Mouse (Mus musculus) embryonic facial prominence, embryonic 15.5 days (tissue): ENCODE data around the gene Taf11. TPM values are rescaled to one million over a fixed set of nuclear protein-coding genes. Genes with fewer than 3 reads are reported as not detected.
A peak's percentile ranks its signal among the peaks of the same experiment; 100 is the strongest.

Experiments
- ATAC-seq: fragments of 200-750 bp; cut with Nextera tagmentation; 2 replicates; pipeline ENCODE4 v1.8.0; 2017; ENCODE audit warnings: low read depth, moderate TSS enrichment; ENCODE audit not compliant: insufficient number of reproducible peaks, low FRiP score, low TSS enrichment
- H3K27ac ChIP-seq: fragments of 300-500 bp; sonication (generic); replicated peaks from 2 replicates; pipeline ENCODE4 v1.5.1; 2015; ENCODE audit warnings: mild to moderate bottlenecking, inconsistent platforms
- H3K27me3 ChIP-seq: fragments of 300-500 bp; sonication (generic); 2 replicates; pipeline ENCODE4 v1.6.1; 2015; ENCODE audit warnings: inconsistent platforms
- H3K36me3 ChIP-seq: fragments of 300-500 bp; sonication (generic); 2 replicates; pipeline ENCODE4 v1.6.1; 2015; ENCODE audit warnings: mild to moderate bottlenecking, inconsistent platforms
- H3K4me1 ChIP-seq: fragments of 300-500 bp; sonication (generic); 2 replicates; pipeline ENCODE4 v1.6.1; 2015; ENCODE audit warnings: inconsistent platforms
- H3K4me2 ChIP-seq: fragments of 300-500 bp; sonication (generic); replicated peaks from 2 replicates; pipeline ENCODE4 v1.6.1; 2015; ENCODE audit warnings: mild to moderate bottlenecking, inconsistent platforms
- H3K4me3 ChIP-seq: fragments of 300-500 bp; sonication (generic); replicated peaks from 2 replicates; pipeline ENCODE4 v1.5.1; 2015; ENCODE audit warnings: mild to moderate bottlenecking, inconsistent platforms
- H3K9ac ChIP-seq: fragments of 300-500 bp; sonication (generic); 2 replicates; pipeline ENCODE4 v1.6.1; 2015; ENCODE audit warnings: inconsistent platforms
- H3K9me3 ChIP-seq: fragments of 300-500 bp; sonication (generic); replicated peaks from 2 replicates; pipeline ENCODE4 v1.6.1; 2016; ENCODE audit warnings: inconsistent platforms
- WGBS: fragments of 180-500 bp; shearing (Covaris S2); methylation state at CpG from one replicate; pipeline ENCODE4 v1.1.7; 2015; 5-methylcytosine and 5-hydroxymethylcytosine counted together
- polyA plus RNA-seq: library from polyadenylated mRNA; unstranded; fragments of >200 nt; fragmentation: Nextera tagmentation; extraction: Ambion mirVana; gene quantifications from 2 replicates; pipeline ENCODE4 v1.2.1, GENCODE M21; 2015

Taf11 gene
- polyA plus RNA-seq, 1 experiment from 2014 or later: 65.9 TPM

DNA sequence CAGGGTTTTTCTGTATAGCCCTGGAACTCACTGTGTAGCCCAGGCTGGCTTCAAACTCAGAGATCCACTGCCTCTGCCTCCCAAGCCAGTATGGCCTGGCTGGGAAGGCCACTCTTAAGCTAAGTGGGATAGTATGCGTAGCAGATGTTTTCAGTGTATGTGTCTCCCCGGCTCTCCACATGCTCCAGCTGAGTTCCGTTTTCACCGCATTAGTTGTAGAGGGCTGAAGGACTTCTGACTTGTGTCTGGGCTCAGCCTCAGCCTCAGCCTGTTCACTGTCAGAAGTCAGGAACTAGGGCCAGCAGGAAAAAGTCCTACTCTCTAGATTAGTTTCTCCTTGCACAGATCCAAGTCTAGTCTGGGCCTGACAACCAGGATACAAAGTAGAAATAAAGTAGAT is 6.7 kb upstream of the Taf11 start:
- H3K9ac ChIP-seq: no peak overlapping the region
- H3K9me3 ChIP-seq: no peaks in the 10 kb centered on the region
- H3K27me3 ChIP-seq: no peaks in the 10 kb centered on the region
- no peak overlapping the region for H3K4me2 ChIP-seq
- H3K27ac ChIP-seq: no peak overlapping the region; the same call in 1 of the 2 replicates
- H3K4me1 ChIP-seq: peaks cover 17% of the 10 kb centered on the region
- no peak overlapping the region for H3K4me3 ChIP-seq
- WGBS: 26% methylated on average over 4 of the region's 4 CpGs
- 0 out of 2 replicates have a peak, but pooled peaks cover 3% of the 10 kb centered on the region for H3K36me3 ChIP-seq
- ATAC-seq: peak; percentile 67; the same call in 1 of the 2 replicates

GRCm38 (mm10) chr17:27914742-27915141 is 5.1 kb upstream of the Taf11 start:
- H3K9me3 ChIP-seq: no peaks in the 10 kb centered on the region
- no peaks in the 10 kb centered on the region for H3K27me3 ChIP-seq
- H3K4me1 ChIP-seq: peaks cover 27% of the 10 kb centered on the region
- no peak for ATAC-seq
- no peak overlapping the region for H3K4me3 ChIP-seq
- no peak overlapping the region for H3K9ac ChIP-seq
- H3K4me2 ChIP-seq: no peak overlapping the region
- H3K27ac ChIP-seq: no peak overlapping the region
- 0 out of 2 replicates have a peak, but pooled peaks cover 3% of the 10 kb centered on the region for H3K36me3 ChIP-seq
- WGBS: 86% methylated on average over 4 of the region's 4 CpGs

DNA sequence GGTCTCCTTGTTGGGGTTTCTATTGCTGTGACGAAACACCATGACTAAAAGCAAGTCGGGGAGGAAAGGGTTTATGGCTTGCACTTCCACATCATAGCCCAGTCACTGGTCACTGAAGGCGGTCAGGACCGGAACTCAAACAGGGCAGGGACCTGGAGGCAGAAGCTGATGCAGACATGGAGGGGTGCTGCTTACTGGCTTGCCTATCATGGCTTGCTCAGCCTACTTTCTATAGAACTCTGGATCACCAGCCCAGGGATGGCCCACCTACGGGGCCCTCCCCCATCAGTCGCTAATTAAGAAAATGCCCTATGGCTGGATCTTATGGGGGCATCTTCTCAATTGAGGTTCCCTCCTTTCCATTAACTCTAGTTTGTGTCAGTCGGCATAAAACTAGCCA is 1.7 kb upstream of the Taf11 start:
- H3K4me3 ChIP-seq: no peak overlapping the region
- H3K27ac ChIP-seq: no peak overlapping the region
- no peaks in the 10 kb centered on the region for H3K27me3 ChIP-seq
- peaks cover 30% of the 10 kb centered on the region for H3K4me1 ChIP-seq
- H3K36me3 ChIP-seq: 0 out of 2 replicates have a peak, but pooled peaks cover 3% of the 10 kb centered on the region
- no peaks in the 10 kb centered on the region for H3K9me3 ChIP-seq
- ATAC-seq: no peak
- 90% methylated on average over 7 of the region's 7 CpGs for WGBS
- no peak overlapping the region for H3K4me2 ChIP-seq
- no peak overlapping the region for H3K9ac ChIP-seq

DNA sequence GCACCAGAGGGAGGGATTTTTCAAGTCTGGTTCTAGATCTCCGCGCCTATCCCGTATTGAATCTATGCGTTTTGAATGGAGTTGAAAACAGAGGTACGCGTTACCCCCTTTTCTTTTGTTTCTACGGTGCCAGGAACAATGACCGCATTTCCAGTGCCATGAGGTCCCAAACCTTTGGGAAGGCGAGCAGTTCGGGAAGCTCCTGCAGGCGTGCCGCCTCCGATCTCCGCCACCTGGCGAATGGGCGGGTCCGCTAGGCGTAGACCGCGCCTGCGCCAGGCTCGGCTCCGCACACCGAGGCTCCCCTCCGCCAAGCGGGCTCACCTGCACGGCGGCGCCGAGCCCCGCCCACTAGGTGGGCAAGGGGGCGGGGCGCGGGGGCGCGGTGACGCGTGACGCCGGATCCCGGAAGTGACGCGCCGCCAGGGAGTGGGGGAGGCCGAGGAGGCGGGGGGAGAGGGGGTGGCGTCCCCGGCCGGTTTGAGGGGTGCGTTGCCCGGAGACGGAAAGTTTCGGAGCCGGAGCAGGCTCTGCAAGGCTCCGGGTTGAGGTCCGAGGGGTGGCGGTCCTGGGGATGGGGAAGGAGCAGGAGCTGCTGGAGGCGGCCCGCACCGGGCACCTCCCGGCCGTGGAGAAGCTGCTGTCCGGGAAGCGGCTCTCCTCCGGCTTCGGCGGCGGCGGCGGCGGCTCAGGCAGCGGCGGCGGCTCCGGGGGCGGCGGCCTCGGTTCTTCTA is 589 bp downstream of the Taf11 start, which contains the start of gene Anks1:
Gene Anks1 (plus strand): TSS at position 419 of the 734 bp plus-strand sequence.
- Histone ChIP-seq H3K27ac (peak within 1 kb of the TSS; percentile 92), H3K4me2 (peak within 1 kb of the TSS; percentile 89), H3K4me1 (peaks cover 37% of the 10 kb centered on the region), H3K4me3 (peak within 1 kb of the TSS; percentile 87), H3K9ac (peak within 1 kb of the TSS; percentile 89), H3K36me3 (peaks cover 12% of the 10 kb centered on the region), H3K27me3 (no peaks in the 10 kb centered on the region), H3K9me3 (no peaks in the 10 kb centered on the region)
- ATAC-seq: peak; percentile 85
- WGBS: under 1% methylated on average over 73 of the region's 78 CpGs

DNA sequence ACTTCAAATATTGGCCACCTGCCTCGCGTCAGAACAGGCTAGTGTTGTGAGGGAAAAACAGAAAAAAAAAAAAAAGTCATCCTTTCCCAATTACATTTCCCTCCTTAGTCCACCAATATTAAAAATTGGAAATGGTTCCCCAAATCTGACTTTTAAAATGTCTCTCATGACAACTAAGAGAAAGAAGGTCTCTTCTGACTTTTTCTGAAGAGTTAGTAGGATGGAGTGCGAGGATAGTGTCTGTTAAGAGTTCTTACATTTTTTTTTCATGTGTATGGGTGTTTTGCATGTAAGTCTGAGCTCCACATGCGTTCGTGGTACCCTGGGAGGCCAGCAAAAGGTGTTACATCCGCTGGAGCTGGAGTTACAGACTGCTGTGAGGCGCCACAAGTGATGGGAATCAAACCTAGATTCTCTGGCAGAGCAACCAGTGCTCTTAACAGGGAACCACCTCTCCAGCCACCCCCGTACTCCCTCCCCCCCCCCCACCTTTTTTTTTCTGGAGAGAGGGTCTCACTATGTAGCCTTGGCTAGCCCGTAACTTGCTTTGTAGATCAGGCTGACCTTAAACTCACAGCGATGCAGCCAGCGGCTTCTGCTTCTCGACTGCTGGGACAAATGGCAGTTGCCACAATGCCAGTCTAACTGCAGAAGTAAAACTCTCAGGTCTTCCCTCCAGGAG is 1.3 kb downstream of the Taf11 start:
- H3K36me3 ChIP-seq: peaks cover 15% of the 10 kb centered on the region
- H3K27me3 ChIP-seq: no peaks in the 10 kb centered on the region
- H3K9ac ChIP-seq: peak overlapping the region; percentile 89
- under 1% methylated on average over 12 of the region's 12 CpGs for WGBS
- peak overlapping the region; percentile 92 for H3K27ac ChIP-seq
- peaks cover 37% of the 10 kb centered on the region for H3K4me1 ChIP-seq
- H3K4me3 ChIP-seq: peak overlapping the region; percentile 87
- 0 out of 2 replicates have a peak, but pooled peaks have one; percentile 6 for ATAC-seq
- H3K4me2 ChIP-seq: peak overlapping the region; percentile 89
- H3K9me3 ChIP-seq: no peaks in the 10 kb centered on the region

DNA sequence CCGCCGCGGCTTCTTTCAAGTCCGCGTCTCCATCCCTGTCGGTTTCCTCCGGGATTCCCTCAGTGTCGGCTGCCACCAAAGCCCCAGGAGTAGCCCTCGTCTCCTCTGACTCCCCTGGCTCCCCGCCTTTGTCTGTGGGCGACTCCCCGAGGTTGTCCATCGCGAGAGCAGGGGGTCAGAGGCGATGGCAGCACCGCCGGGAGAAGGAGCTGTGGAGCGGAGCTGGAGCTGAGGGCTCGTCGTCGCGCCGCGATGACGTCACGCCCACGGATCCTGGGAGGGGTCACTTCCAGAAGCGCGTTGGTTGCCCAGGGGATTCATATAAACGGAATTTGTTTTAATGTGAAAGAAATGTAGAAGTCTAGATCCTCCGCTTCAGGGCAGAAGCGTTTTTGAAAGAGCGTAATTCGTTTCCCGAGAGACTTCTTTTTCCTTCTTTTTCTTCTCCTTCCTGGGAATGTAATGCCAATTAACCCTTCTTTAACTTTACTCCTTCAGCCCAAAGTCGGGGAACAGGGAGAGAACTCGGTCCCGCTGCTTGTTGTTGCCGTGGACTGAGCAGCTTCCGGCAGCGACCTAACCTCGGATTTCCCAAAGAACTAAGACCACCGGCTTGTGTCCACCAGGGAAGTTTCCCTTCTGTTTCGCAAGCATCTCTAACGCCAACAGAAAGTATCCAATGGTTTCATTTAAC is 2.0 kb downstream of the Taf11 start:
- Histone ChIP-seq H3K4me1 (peaks cover 37% of the 10 kb centered on the region), H3K9ac (peak overlapping the region; percentile 88), H3K4me2 (peak overlapping the region; percentile 89), H3K36me3 (peaks cover 21% of the 10 kb centered on the region), H3K4me3 (peak overlapping the region; percentile 87), H3K27me3 (no peaks in the 10 kb centered on the region), H3K9me3 (no peaks in the 10 kb centered on the region), H3K27ac (peak overlapping the region; percentile 92)
- ATAC-seq: 0 out of 2 replicates have a peak, but pooled peaks have one; percentile 45
- under 1% methylated on average over 45 of the region's 45 CpGs for WGBS

- ATAC-seq: no peak
- H3K4me2 ChIP-seq: no peak overlapping the region
- no peaks in the 10 kb centered on the region for H3K4me1 ChIP-seq
- no peak overlapping the region for H3K4me3 ChIP-seq
- no peak overlapping the region for H3K27ac ChIP-seq
- no peaks in the 10 kb centered on the region for H3K27me3 ChIP-seq
- no peak overlapping the region for H3K9ac ChIP-seq
- H3K36me3 ChIP-seq: peaks cover 83% of the 10 kb centered on the region
- H3K9me3 ChIP-seq: no peaks in the 10 kb centered on the region
- WGBS: 84% methylated on average over 19 of the region's 19 CpGs
These were observed 23.0 kb downstream of the Taf11 start for GRCm38 (mm10) chr17:27886499-27887210.

DNA sequence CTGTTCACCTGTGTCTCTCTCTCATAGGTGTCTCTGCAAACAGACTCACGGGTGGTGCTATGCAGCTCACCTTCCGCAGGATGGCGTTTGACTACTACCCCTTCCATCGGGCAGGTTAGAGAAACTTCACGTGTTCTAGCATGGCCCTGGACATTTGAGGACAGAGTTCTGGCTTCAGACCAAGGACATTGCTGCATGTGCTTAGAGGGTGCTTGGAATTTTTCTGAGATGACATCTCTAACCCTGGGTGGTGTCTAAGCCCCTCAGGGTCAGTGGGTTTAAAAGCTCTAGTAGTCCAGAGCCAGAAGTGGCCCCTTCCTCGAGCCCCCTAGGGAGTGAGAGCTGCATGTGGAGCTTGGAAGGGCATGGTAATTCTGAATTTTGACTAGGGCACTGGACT is 25.6 kb downstream of the Taf11 start:
- Histone ChIP-seq H3K27me3 (no peaks in the 10 kb centered on the region), H3K9ac (no peak overlapping the region), H3K4me1 (no peaks in the 10 kb centered on the region), H3K4me3 (no peak overlapping the region), H3K9me3 (no peaks in the 10 kb centered on the region), H3K27ac (no peak overlapping the region), H3K36me3 (peaks cover 86% of the 10 kb centered on the region), H3K4me2 (no peak overlapping the region)
- WGBS: 93% methylated on average over 6 of the region's 6 CpGs
- no peak for ATAC-seq

DNA sequence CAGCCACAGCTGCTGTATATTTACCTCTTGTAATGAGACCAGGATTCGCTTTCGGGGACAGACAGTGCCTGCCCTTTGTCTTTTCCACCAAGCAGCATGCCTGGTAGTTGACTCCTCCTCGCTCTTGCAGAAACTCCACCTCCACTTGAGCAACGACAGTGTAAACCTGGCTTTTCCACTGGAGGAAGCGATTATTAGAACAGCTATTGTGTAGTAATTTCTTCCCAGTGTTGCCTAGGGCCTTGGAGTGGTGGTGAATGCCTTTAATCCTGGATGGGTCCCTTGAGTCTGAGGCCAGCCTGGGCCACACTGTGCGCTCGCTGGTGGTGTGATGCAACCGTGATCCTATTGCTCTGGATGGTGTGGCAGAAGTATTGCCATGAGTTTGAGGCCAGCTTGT is 26.5 kb downstream of the Taf11 start:
- ATAC-seq: no peak
- no peaks in the 10 kb centered on the region for H3K27me3 ChIP-seq
- H3K9ac ChIP-seq: no peak overlapping the region
- 83% methylated on average over 8 of the region's 8 CpGs for WGBS
- no peak overlapping the region for H3K4me3 ChIP-seq
- no peak overlapping the region for H3K27ac ChIP-seq
- H3K9me3 ChIP-seq: no peaks in the 10 kb centered on the region
- H3K36me3 ChIP-seq: peaks cover 86% of the 10 kb centered on the region
- no peaks in the 10 kb centered on the region for H3K4me1 ChIP-seq
- no peak overlapping the region for H3K4me2 ChIP-seq

DNA sequence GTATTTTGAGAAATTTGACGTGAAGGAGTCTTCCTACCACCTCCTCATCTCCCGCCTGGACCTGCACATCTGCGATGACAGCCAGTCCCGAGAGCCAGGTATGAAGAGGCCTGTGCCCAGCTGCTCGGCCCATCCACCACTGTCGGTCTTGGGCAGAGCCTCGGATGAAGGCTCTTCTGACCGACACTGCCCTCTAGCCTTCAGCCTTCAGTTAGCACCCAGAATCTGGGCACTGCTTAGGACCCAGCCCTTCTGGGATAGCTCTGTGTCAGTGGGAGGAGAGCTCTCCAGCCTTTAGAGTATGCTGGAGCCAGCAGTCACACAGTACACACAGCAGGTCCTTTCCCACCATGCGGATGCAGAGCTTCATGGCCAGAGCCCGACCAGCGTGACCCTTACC is 28.1 kb downstream of the Taf11 start:
- Histone ChIP-seq H3K36me3 (peaks cover 78% of the 10 kb centered on the region), H3K4me3 (no peak overlapping the region), H3K4me2 (no peak overlapping the region), H3K27me3 (no peaks in the 10 kb centered on the region), H3K9ac (no peak overlapping the region), H3K9me3 (no peaks in the 10 kb centered on the region), H3K4me1 (no peaks in the 10 kb centered on the region), H3K27ac (no peak overlapping the region)
- 62% methylated on average over 11 of the region's 11 CpGs for WGBS
- ATAC-seq: no peak
